Mouse (Mus musculus) right cerebral cortex, postnatal 25 days (tissue): ENCODE results near the gene Apeh.
A peak's percentile ranks its signal among the peaks of the same experiment; 100 is the strongest.
"Not testable (repeated sequence)": the region's sequence is repeated elsewhere in the genome, so short reads cannot be mapped to it uniquely, and the experiment has no call there.

Experiments used
- DNase-seq: peaks from one replicate; pipeline ENCODE4 v3.0.0; 2022

Gene Apeh

DNA sequence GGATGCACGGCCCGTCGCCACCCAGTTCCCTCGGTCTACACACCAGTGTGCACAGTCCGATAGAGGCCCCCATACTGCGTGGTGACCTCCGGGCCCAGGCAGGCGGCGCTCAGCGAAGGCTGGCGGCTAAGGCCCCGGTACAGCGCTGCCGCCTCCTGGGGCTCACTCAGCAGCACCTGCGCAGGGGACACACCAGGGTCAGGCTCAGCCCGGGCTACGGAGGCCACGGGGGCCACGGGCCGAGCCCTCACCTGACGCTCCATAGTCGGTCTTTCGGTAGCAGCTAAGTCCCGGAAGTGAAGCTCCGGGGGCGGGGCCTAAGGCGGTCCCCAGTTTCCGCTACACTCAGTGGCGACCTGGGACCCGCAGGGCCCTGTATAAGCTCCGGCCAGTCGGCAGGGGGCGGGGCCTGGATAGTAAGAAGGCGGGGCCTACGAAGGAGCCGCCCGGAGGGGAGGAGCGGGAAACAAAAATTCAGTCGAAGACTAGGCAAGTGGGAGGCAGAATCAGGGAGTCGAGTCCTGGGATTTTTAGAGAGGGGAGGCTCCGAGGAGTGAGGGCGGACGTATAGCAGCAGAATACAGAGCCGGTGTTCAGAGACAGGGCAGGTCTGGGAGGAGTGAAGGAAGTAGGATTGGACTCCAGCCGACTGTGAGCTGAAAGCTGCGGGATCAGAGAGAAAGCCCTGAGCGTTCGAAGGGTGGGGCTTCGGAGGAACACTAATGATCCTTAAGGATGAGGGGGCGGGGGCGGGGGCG is at the start of gene Apeh:
Gene Apeh (minus strand): TSS at position 423 of the 758 bp plus-strand sequence.
- DNase-seq: peak; percentile 82

DNA sequence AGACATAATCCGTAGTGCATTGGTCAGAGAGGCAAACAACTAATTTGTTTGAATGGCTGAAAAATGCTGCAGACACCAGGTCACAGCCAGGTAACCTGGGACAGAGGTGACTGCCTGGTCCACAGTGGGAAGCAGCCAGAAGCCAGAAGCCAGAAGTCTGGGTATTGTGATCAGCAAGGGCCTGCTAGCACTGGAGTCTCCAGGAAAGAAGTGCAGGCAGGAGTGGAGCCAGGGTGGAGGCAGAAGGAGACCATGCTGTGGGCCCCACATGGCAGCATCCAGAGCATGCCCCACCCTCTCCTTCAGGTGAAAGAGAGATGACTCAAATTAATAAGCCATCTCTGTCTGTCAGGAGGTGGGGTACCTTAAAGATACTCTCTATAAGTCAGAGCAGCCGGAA is 49.1 kb upstream of the Apeh start:
- DNase-seq: no peak

DNA sequence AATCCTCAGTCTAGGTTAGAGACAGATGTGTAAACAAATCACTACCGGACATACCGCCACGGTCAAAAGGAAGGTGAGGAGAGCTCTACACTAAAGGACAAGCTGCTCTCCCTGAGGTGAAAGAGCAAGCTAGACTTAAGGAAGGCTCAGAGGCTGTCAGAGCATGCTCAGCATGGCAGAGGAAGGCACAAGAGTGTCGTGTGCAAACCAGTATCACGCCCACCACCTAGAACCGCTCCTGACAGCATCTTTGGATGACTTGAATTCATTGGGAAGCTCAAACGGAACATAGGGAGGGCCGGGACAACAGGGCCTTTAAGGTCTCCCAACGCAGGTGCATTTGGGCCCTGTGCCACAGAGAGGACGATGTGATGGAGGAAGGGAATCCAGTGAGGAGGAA is 47.0 kb upstream of the Apeh start:
- DNase-seq: no peak

DNA sequence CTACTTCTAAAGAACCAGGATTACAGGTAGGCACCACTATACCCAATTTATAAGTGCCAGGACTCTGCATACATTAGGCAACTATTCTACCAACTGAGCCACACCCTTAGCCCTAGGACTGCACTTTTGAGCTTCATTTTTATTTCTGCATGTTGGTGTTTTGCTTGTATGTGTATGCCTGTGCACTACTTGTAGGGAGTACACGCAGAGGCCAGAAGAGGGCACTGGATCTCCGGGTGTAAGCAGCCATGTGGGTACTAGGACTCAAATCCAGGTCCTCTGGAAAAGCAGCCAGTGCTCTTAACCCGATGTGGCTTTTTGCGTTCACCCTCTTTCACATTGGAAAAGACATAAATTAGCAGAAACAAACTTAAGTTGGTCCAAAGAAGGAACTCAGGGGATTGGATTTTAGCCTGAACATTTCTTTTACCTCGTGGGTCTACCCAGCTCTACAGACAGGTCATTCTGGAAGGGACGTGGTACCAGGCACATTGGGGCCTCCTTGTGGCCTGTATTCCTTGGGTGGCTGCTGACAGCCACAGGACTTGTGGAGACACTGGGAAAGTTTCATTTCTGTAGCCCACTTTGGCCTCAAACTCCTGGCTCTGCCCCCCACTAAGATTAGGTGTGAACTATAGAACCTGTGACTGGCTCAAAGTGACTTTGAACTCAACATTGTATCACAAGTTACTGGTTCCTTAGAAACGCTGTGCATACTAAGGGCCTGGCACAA is 45.7 kb upstream of the Apeh start:
- DNase-seq: no peak

DNA sequence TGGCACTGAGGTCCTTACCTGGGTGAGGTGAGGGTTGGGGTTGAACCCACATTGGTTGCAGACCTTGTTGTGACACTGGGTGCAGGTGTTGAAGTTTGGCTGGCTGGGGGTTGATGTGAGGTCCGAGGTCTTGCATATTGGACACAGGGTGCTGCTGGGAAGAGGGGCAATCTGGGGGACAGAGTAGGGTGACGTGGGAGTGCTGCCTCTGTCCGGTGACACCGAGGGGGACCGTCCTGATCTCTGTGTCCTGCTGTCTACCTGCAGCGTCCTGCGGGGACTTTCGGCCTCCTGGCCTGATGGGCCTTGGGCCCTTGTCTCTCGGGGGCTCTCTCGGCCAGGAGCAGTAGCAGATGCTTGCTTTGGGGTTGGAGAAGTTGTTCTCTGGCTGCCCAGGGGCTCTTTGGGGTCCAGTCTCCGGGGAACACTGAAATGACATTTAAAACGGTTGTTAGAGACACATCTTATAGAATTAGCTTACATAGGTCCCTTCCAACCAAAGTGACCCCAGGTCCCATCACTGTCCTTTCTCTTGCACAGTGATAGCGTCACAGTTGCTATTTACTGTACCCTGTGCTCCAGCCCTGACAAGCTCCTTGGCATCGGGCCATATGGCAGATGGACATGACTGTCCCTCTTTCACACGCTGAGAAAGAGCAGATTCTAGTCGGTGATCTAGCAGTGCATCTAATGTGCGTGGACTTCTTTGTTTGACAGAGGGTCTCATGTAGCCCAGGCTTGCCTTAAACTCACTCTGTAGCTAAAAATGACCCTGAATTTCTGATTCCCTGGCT is 45.0 kb upstream of the Apeh start:
- no peak for DNase-seq

DNA sequence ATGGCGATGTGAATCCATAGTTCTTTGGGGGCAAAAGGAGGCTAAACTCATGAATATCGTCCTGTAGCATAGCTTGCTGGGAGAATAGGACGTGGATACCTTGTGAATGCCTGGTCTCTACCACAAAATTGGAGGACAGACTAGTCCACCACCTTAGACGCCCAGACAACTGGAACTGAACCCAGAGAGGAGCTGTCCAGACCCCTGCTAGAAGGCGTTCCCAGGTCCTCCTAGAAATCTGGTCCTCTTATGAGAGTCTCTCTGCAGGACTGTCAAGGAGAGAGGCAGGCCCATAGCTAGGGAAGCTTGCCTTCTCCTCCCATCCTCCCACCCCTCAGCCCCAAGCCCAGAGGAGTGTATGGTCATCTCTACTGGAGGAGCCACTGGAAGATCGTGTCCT is 43.7 kb upstream of the Apeh start:
- no peak for DNase-seq

DNA sequence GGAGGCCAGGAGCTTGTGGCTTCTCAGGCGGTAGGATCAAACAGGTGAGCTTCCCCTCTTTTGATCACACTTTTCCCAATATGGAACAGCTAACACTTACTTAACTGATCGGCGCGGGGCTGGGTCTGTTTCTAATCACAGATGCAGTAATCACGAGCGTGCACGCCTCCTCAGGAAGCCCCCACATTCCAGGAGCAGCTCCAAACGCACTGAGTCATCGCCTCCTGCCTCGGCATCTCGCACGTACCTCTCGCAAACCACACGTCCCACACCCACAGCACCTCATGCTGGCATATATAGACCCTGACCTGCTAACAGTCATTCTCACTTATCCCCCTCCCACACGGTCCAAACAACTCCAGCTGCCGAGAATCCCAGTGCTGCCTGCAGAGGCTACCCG is 43.1 kb upstream of the Apeh start:
- DNase-seq: peak; percentile 91

DNA sequence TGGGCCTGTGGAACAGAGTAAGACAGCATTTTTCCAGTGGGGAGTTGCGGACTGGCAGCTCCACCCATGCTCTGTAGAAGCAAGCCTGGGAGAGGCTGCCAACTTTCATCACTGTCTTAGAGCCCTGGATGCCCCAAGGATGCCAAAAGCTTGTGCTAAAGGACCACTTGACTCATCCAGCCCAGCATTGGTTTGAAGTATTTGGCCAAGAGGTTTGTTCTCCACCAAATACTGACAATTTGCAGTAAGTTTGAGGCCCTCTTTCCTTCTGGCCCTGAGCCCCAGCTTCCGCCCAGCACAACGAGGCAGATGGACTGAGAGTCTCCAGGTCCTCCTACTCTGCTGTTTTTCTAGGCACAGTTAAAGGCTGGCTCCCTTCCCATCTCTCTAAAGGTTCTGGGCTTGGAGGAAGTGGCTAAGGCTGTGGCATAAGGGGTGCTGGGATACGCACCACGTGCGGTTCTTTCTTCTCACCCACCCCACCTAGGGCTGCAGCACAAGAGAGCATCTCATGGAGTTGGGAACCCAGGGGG is 42.6 kb upstream of the Apeh start:
- DNase-seq: peak; percentile 81

DNA sequence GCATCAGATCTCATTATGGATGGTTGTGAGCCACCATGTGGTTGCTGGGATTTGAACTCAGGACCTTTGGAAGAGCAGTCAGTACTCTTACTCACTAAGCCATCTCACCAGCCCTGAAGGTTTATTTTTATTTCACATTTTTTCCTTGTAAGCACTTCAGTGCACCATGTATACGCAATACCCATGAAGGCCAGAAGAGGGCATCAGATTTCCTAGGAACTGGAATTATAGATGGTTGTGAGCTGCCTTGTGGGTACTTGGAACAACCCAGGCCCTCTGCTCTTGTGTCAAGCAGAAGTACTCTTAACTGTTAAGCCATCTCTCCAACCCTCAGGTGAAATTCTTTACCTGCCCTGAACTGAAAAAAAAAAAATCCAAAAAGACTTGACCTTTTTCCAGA is 41.8 kb upstream of the Apeh start:
- DNase-seq: no peak

DNA sequence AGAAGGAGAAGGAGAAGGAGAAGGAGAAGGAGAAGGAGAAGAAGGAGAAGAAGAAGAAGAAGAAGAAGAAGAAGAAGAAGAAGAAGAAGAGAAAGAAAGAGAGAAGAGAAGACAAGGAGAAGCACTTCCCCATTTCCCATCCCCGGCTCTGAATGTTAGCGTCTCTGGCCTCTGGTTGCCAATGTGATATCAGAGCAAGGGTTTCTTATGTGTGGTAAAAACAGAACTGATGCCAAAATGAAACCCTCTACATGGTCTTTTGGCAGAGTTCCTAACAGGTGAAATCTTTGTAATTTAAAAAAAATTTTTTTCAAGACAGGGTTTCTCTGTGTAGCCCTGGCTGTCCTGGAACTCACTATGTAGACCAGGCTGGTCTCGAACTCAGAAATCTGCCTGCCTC is 41.3 kb upstream of the Apeh start:
- not testable (repeated sequence) for DNase-seq

DNA sequence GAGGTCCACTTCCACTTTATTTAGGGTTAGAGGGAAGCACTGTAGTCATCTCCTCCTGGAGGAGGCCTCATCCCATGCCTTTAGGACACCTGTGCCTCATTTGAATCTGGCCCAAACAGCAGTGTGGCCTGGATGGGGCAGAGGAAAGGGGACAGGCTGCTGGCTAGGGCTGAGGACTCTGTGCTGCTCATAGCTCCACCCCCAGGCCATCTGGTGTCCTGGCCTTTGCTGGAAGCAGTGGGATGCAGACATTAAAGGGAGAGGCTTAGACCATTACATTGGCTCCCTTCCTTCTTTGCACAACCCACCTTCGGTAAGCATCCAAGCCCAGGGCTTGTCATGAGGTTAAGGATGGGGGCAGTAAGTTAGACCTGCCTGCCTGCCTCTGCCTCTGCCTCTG is 39.1 kb upstream of the Apeh start:
- no peak for DNase-seq

DNA sequence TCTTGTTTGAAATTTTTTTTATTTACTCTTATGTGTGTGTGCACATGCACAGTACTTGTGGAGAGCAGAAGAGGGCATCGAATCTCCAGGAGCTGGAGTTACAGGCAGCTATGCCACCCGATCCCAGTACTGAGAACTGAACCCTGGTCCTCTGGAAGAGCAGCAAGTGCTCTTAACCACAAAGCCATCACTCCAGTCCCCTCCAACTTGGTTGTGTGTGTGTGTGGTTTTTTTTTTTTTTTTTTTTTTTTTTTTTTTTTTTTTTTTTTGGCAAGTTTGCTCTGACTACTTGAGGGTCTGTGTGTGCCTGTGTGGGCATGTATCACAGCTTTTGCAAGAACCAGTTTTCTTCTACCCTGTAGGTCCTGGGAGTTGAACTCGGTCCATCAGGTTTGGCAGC is 38.0 kb upstream of the Apeh start:
- DNase-seq: no peak

DNA sequence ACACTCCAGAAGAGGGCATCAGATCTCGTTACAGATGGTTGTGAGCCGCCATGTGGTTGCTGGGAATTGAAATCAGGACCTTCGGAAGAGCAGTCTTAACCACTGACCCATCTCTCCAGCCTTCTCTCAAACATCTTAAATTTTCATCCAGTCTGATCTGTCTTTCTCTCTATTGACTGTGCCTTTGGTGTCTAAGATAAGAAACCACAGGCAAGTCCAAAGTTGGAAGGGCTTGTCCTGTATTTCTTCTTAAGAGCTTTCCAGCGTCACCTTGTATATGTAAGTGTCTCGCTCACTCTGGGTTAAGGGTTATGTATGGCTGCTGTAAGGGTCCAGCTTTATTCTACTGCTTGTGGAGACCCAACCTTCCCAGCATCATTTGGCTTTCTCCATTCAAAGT is 37.1 kb upstream of the Apeh start:
- no peak for DNase-seq

DNA sequence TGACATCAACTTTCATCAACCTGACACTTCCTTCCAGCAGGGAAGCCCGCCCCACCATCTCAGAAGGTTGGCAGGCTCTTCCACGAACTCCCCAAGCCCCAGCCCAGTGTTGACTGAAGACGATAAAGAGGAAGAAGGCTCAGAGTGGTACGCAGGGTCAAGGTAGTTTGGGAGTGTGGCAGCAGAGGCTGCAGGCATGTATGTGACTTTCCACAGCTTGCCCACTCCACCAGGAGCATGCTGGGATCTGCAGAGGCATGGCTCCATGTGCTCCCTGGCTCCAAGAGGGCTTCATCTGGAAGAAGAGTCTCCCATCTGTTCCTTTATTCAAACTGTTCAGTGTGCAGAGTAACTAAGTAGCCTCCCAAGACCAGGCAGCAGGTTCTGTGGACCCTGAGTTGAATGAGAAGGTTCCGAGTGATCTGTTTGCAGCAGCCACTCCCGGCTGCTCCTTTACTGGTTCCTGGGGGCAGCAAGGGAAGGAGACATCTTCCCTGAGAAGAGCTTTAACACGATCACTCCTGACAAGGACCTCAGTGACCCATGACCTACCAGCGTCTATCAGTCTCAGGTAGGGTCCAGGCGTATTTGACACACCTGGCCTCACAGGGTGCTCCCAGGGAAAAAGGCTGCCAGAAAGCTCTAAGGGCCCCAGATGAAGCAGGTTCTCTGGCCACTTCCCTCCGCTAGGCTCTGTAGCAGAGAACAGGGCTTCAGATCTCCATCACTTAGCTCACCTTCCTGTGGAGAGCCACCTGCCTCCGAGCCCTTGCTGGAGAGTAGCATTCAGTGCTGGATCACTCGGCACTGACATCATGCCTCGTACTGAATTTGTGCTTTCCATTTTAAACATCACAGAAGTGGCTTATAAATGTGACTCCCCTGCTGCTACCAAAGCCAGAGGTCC is 34.9 kb upstream of the Apeh start:
- no peak for DNase-seq

DNA sequence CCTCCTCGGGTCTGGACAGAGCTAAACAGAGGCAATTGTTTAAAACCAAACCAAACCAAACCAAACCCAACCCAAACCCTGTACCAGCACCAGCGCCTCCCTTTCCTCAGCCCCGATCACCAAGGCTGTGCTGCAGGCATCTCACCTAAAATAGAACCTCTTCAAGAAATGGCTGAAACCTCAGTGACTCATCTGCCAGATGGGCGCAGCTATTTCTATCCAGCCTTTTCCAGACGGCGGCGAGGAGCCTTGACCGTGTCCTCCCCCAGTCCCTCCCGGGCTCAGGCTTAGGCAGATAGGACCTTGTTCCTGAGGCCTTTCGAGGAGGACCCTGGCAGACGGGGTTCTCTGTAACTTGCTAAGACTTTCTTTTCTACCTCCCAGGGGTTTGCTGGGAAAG is 33.8 kb upstream of the Apeh start:
- DNase-seq: peak; percentile 79

DNA sequence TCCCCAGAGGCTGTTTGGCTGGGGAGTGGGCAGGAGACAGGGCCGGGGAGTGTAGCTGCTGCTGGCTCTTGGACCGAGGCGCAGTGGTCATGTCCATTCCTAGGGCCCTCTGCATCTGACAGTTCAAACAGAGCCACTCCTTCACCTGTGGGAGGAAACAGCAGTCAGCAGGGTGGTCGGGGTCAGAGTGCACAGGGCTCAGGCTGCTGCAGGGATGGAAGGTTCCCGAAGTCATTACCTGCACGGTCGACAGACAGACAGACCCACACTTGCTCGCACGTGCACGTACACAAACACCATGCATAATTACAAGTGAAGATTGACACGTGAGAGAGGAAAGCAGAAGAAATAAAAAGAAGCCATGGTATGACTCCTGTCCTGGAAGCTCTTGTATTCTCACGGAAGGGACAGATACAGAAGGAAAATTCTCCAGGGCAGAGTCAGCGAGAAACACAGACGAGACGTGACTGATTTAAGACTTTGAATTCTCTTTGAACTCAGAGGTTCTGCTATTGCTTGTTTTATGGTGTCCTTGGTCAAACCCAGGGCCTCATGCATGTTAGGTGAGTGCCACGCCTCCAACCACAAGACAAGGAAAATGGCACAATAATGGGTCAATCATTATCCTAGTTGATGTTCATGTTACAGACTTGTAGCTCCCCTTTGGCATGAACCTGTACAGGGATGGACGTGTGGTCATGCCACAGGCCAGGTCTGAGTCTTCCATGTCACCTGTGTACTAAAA is 32.2 kb upstream of the Apeh start:
- no peak for DNase-seq

DNA sequence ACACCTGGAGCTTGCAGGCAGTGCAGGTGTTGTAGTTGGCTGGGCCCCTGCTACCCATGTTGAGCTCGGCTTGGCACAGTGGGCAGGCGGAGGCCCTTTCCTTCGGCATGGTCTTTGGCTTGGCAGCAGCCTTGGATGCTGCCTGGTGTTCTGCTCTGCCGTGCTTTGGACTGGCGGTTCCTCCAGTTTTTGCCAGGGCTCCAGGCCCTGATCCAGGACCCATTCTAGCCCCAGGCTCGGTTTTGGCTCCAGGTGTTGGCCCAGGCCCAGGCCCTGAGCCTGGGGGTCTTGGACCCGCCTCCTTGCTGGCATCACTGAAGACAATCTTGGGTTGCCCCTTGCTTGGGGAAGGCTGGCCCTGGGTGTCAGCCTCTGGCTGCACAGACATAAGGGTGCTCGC is 31.3 kb upstream of the Apeh start:
- DNase-seq: no peak

DNA sequence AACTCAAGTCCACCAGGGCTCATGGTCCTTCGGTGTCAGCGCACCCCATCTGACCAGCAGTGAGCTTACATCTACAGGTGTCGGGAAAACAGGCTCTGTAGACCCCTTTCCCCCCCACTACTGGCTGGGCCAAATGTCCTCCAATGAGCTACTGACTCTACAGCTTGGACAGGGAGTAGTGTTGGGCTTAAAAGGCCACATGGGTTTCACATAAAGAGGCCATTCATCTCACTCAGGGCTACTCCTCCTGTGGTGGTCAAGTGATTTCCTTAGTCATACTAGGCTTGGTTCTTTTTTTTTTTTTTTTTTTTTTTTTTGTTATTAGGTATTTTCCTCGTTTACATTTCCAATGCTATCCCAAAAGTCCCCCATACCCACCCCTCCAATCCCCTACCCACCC is 29.5 kb upstream of the Apeh start:
- DNase-seq: no peak

DNA sequence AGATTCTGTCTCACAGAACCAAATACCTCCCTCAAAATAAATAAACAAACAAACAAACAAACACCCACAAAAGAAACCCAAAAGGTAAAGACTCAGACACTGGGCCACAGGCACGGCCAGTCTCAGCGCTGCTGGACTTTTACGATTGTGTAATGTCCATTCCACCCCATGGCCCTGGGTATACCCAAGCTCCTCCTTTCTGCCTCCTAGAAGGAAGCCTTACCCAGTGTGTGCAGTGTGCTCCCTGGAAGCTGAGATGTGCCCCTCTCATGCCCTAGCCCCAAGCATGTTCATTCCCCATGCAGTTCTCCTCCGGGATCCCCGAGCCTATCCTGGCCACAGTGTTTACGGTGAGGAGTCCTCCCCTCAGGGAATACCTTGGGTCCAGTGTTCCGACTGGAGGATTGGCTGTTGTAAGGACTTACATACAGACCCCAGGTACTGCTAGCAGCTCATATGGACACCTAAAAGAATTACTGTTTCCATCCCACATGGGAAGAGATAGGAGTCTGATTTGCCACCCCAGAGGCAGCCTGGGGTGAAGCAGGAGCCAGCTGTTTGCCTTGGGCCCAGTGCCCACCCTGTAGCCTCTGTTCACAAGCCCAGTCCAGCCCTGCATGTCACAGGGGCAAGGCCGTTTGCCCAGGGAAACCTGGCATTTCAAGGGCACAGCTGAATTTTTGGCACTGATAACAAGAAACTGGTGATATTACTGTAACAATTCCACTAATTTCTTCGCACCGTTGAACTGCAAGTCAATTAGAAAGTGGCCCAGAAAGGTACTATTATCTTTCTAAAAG is 27.0 kb upstream of the Apeh start:
- no peak for DNase-seq

DNA sequence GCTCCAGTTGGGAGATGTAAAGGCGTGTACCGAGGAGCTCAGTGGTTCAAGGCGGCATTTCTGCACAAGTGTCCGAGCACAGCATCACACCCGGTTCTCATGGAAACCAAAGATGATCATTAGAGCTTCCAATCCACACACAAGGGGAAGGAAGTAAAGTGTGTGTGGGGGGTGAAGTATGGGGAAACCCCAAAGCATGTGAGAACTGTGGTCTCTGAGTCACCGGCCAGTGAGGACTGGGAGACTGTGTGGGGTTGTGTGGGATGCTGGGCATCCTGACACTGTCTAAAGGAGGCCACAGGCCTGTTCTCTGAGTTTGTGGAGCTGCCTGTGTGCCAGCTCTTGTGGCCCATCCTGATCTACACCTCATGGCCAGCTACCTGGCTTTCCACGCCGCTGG is 26.3 kb upstream of the Apeh start:
- DNase-seq: no peak

DNA sequence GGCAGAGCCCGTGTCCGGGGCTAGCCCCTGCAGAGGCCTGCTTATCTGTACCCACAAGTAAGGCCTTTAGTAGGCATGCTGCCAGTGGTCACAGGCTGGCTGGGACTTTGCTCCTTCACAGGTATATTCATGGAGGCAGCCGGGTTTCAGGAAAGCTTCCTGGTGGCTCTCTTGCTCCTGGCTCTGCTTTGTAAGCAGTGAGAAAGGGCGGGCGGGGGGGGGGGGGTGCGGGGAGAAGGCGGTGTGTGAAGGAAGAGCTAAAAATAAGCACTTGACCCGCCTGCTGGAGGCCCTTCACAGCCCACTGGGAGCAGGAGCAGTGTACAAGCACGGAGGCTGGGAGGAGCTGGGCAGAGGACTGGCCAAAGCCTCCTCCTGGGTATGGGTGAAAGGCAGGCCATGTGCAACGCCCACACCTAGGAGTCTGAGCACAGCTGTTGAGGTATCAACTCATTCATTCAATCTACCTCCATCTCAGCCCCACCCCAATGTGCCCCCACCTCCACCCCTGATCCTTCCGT is 25.5 kb upstream of the Apeh start:
- DNase-seq: no peak
